Mouse (Mus musculus) forebrain, embryonic 13.5 days (tissue): ENCODE measurements around the gene C9orf72. TPM values are rescaled to one million over a fixed set of nuclear protein-coding genes. Genes with fewer than 3 reads are reported as not detected.

ENCODE experiments used
- ATAC-seq: fragments of 200-750 bp; cut with Nextera tagmentation; 2 replicates; pipeline ENCODE4 v1.8.0; 2017
- H3K27ac ChIP-seq: fragments of 300-500 bp; sonication (generic); 2 replicates; pipeline ENCODE4 v1.5.1; 2015; ENCODE audit warnings: inconsistent platforms, mild to moderate bottlenecking, moderate library complexity
- H3K27me3 ChIP-seq: fragments of 300-500 bp; sonication (generic); 2 replicates; pipeline ENCODE4 v1.6.1; 2015; ENCODE audit warnings: mild to moderate bottlenecking, inconsistent platforms
- H3K36me3 ChIP-seq: fragments of 300-500 bp; sonication (generic); 2 replicates; pipeline ENCODE4 v1.6.1; 2015; ENCODE audit warnings: mild to moderate bottlenecking, inconsistent platforms; ENCODE audit not compliant: poor library complexity, severe bottlenecking
- H3K4me1 ChIP-seq: fragments of 300-500 bp; sonication (generic); 2 replicates; pipeline ENCODE4 v1.6.1; 2015; ENCODE audit warnings: inconsistent platforms
- H3K4me2 ChIP-seq: fragments of 300-500 bp; sonication (generic); 2 replicates; pipeline ENCODE4 v1.6.1; 2015; ENCODE audit warnings: inconsistent platforms, mild to moderate bottlenecking, moderate library complexity
- H3K4me3 ChIP-seq: fragments of 300-500 bp; sonication (generic); 2 replicates; pipeline ENCODE4 v1.5.1; 2015; ENCODE audit warnings: mild to moderate bottlenecking, inconsistent platforms
- H3K9ac ChIP-seq: fragments of 300-500 bp; sonication (generic); 2 replicates; pipeline ENCODE4 v1.6.1; 2015; ENCODE audit warnings: mild to moderate bottlenecking, inconsistent platforms
- H3K9me3 ChIP-seq: fragments of 300-500 bp; sonication (generic); replicated peaks from 2 replicates; pipeline ENCODE4 v1.6.1; 2016; ENCODE audit warnings: inconsistent platforms
- WGBS: fragments of 180-500 bp; shearing (Covaris S2); methylation state at CpG from one replicate; pipeline ENCODE4 v1.1.7; 2015; 5-methylcytosine and 5-hydroxymethylcytosine counted together
- polyA plus RNA-seq: library from polyadenylated mRNA; unstranded; fragments of >200 nt; fragmentation: Nextera tagmentation; extraction: Ambion mirVana; gene quantifications from 2 replicates; pipeline ENCODE4 v1.2.1, GENCODE M21; 2015

Gene C9orf72
- polyA plus RNA-seq, 1 experiment from 2014 or later = 35.4 TPM

- no peak overlapping the region for H3K9ac ChIP-seq
- H3K27me3 ChIP-seq = no peaks in the 10 kb centered on the region
- H3K27ac ChIP-seq = no peak overlapping the region
- peaks cover 9% of the 10 kb centered on the region for H3K36me3 ChIP-seq
- H3K9me3 ChIP-seq = no peaks in the 10 kb centered on the region
- peaks cover 16% of the 10 kb centered on the region for H3K4me1 ChIP-seq
- WGBS = 45% methylated on average over 4 of the region's 4 CpGs
- ATAC-seq = no peak
- no peak overlapping the region for H3K4me3 ChIP-seq
- H3K4me2 ChIP-seq = no peak overlapping the region
Observed at GRCm38 (mm10) chr4:35221903-35222302, 4.1 kb downstream of the C9orf72 start.

GRCm38 (mm10) chr4:35221131-35221530 is 4.8 kb downstream of the C9orf72 start:
- Histone ChIP-seq H3K4me3 (no peak overlapping the region), H3K27me3 (no peaks in the 10 kb centered on the region), H3K9ac (no peak overlapping the region), H3K36me3 (peaks cover 12% of the 10 kb centered on the region), H3K4me2 (no peak overlapping the region), H3K4me1 (peaks cover 16% of the 10 kb centered on the region), H3K9me3 (no peaks in the 10 kb centered on the region), H3K27ac (no peak overlapping the region)
- no peak for ATAC-seq
- 42% methylated on average over 2 of the region's 2 CpGs for WGBS

- H3K4me1 ChIP-seq = peaks cover 16% of the 10 kb centered on the region
- H3K9me3 ChIP-seq = no peaks in the 10 kb centered on the region
- ATAC-seq = no peak
- H3K27ac ChIP-seq = no peak overlapping the region
- no peak overlapping the region for H3K4me2 ChIP-seq
- peaks cover 18% of the 10 kb centered on the region for H3K36me3 ChIP-seq
- 84% methylated on average over 6 of the region's 6 CpGs for WGBS
- no peak overlapping the region for H3K9ac ChIP-seq
- H3K4me3 ChIP-seq = no peak overlapping the region
- H3K27me3 ChIP-seq = no peaks in the 10 kb centered on the region
Observed at GRCm38 (mm10) chr4:35220108-35220731, 5.8 kb downstream of the C9orf72 start.

GRCm38 (mm10) chr4:35204659-35205058 is 21.3 kb downstream of the C9orf72 start:
- 55% methylated on average over 7 of the region's 7 CpGs for WGBS
- ATAC-seq = no peak
- no peaks in the 10 kb centered on the region for H3K4me1 ChIP-seq
- no peaks in the 10 kb centered on the region for H3K9me3 ChIP-seq
- H3K4me2 ChIP-seq = no peak overlapping the region
- H3K27ac ChIP-seq = no peak overlapping the region
- no peaks in the 10 kb centered on the region for H3K27me3 ChIP-seq
- peaks cover 41% of the 10 kb centered on the region for H3K36me3 ChIP-seq
- no peak overlapping the region for H3K4me3 ChIP-seq
- H3K9ac ChIP-seq = no peak overlapping the region

- Histone ChIP-seq H3K27ac (no peak overlapping the region), H3K27me3 (no peaks in the 10 kb centered on the region), H3K4me2 (no peak overlapping the region), H3K36me3 (peaks cover 46% of the 10 kb centered on the region), H3K4me3 (no peak overlapping the region), H3K9ac (no peak overlapping the region), H3K9me3 (no peaks in the 10 kb centered on the region), H3K4me1 (no peaks in the 10 kb centered on the region)
- no peak for ATAC-seq
- 84% methylated on average over 2 of the region's 2 CpGs for WGBS
Observed at GRCm38 (mm10) chr4:35203724-35204123, 22.3 kb downstream of the C9orf72 start.

GRCm38 (mm10) chr4:35201700-35202099 is 24.3 kb downstream of the C9orf72 start:
- no peak for ATAC-seq
- 96% methylated on average over 5 of the region's 5 CpGs for WGBS
- Histone ChIP-seq H3K4me1 (no peaks in the 10 kb centered on the region), H3K27ac (no peak overlapping the region), H3K27me3 (no peaks in the 10 kb centered on the region), H3K9me3 (no peaks in the 10 kb centered on the region), H3K4me3 (no peak overlapping the region), H3K9ac (no peak overlapping the region), H3K36me3 (peaks cover 51% of the 10 kb centered on the region), H3K4me2 (no peak overlapping the region)

GRCm38 (mm10) chr4:35192725-35193124 is 33.2 kb downstream of the C9orf72 start:
- no peak overlapping the region for H3K4me2 ChIP-seq
- H3K4me1 ChIP-seq = no peaks in the 10 kb centered on the region
- H3K9me3 ChIP-seq = no peaks in the 10 kb centered on the region
- H3K27me3 ChIP-seq = no peaks in the 10 kb centered on the region
- 39% methylated on average over 7 of the region's 7 CpGs for WGBS
- peaks cover 24% of the 10 kb centered on the region for H3K36me3 ChIP-seq
- H3K4me3 ChIP-seq = no peak overlapping the region
- H3K27ac ChIP-seq = no peak overlapping the region
- ATAC-seq = peak; percentile 48; the same call in 1 of the 2 replicates
- no peak overlapping the region for H3K9ac ChIP-seq

GRCm38 (mm10) chr4:35189794-35190193 is 36.2 kb downstream of the C9orf72 start:
- H3K9me3 ChIP-seq = no peaks in the 10 kb centered on the region
- no peak overlapping the region for H3K4me3 ChIP-seq
- no peak overlapping the region for H3K9ac ChIP-seq
- no peaks in the 10 kb centered on the region for H3K4me1 ChIP-seq
- H3K36me3 ChIP-seq = peaks cover 10% of the 10 kb centered on the region
- H3K27me3 ChIP-seq = no peaks in the 10 kb centered on the region
- 70% methylated on average over 5 of the region's 5 CpGs for WGBS
- no peak overlapping the region for H3K27ac ChIP-seq
- no peak overlapping the region for H3K4me2 ChIP-seq
- no peak for ATAC-seq

GRCm38 (mm10) chr4:35187617-35188326 is 38.2 kb downstream of the C9orf72 start:
- no peak overlapping the region for H3K27ac ChIP-seq
- H3K9me3 ChIP-seq = no peaks in the 10 kb centered on the region
- no peaks in the 10 kb centered on the region for H3K4me1 ChIP-seq
- no peak overlapping the region for H3K9ac ChIP-seq
- 94% methylated on average over 8 of the region's 8 CpGs for WGBS
- H3K36me3 ChIP-seq = peaks cover 8% of the 10 kb centered on the region
- no peak overlapping the region for H3K4me3 ChIP-seq
- ATAC-seq = no peak
- no peak overlapping the region for H3K4me2 ChIP-seq
- H3K27me3 ChIP-seq = no peaks in the 10 kb centered on the region

- ATAC-seq = no peak
Observed at GRCm38 (mm10) chr4:35177926-35178645, 47.9 kb downstream of the C9orf72 start.

GRCm38 (mm10) chr4:35175566-35175965 is 50.4 kb downstream of the C9orf72 start:
- Histone ChIP-seq H3K36me3 (no peaks in the 10 kb centered on the region), H3K4me2 (no peak overlapping the region), H3K27me3 (no peaks in the 10 kb centered on the region), H3K9ac (no peak overlapping the region), H3K4me3 (no peak overlapping the region), H3K27ac (no peak overlapping the region), H3K9me3 (no peaks in the 10 kb centered on the region), H3K4me1 (no peaks in the 10 kb centered on the region)
- ATAC-seq = no peak
- 90% methylated on average over 2 of the region's 2 CpGs for WGBS

More at GRCm38 (mm10) chr4:35177926-35178645, 47.9 kb downstream of the C9orf72 start:
- 71% methylated on average over 12 of the region's 12 CpGs for WGBS
- Histone ChIP-seq H3K27me3 (no peaks in the 10 kb centered on the region), H3K4me3 (no peak overlapping the region), H3K4me2 (no peak overlapping the region), H3K9me3 (no peaks in the 10 kb centered on the region), H3K36me3 (no peaks in the 10 kb centered on the region), H3K27ac (no peak overlapping the region), H3K4me1 (no peaks in the 10 kb centered on the region), H3K9ac (no peak overlapping the region)

GRCm38 (mm10) chr4:35173551-35173950 is 52.4 kb downstream of the C9orf72 start:
- no peak for ATAC-seq
- Histone ChIP-seq H3K4me2 (no peak overlapping the region), H3K9ac (no peak overlapping the region), H3K4me1 (peaks cover 8% of the 10 kb centered on the region), H3K9me3 (no peaks in the 10 kb centered on the region), H3K27ac (no peak overlapping the region), H3K27me3 (no peaks in the 10 kb centered on the region), H3K4me3 (no peak overlapping the region), H3K36me3 (no peaks in the 10 kb centered on the region)
- WGBS = 70% methylated on average over 1 of the region's 1 CpGs
